Mouse (Mus musculus): ENCODE data around the gene Hist1h4i. TPM values are rescaled to one million over a fixed set of nuclear protein-coding genes. Genes with fewer than 3 reads are reported as not detected.

The Hist1h4i gene
- polyA plus RNA-seq, 1 experiment from 2014 or later = 18.0 TPM

GRCm38 (mm10) chr13:22019934-22020835 is 21.0 kb downstream of the Hist1h4i start:
- Histone ChIP-seq H3K36me3 (ENCODE audit: control insufficient read depth, insufficient read depth, low read length) (no peaks in the 10 kb centered on the region), H3K27ac (ENCODE audit: low read depth, low read length) (no peak overlapping the region), H3K9ac (ENCODE audit: low read length) (peak overlapping the region; percentile 45; the same call in 1 of the 2 replicates), H3K27me3 (replicated peaks; ENCODE audit: control insufficient read depth, insufficient read depth, low read length) (peaks cover 28% of the 10 kb centered on the region), H3K4me1 (ENCODE audit: control insufficient read depth, insufficient read depth, low read length) (peaks cover 8% of the 10 kb centered on the region; the same call in 1 of the 2 replicates), H3K9me3 (replicated peaks; ENCODE audit: control insufficient read depth, low read length) (0 out of 2 replicates have a peak, but pooled peaks cover 2% of the 10 kb centered on the region), H3K4me3 (ENCODE audit: low read depth, low read length) (peak overlapping the region; percentile 33), H3K4me2 (ENCODE audit: low read length) (peak overlapping the region; percentile 65)
- no peak for DNase-seq (ENCODE audit: low spot score)
- under 1% methylated on average over 44 of the region's 44 CpGs for WGBS
- no peak for ATAC-seq

GRCm38 (mm10) chr13:22015479-22016450 is 25.4 kb downstream of the Hist1h4i start:
- H3K9ac ChIP-seq (ENCODE audit: low read length) = no peak overlapping the region
- H3K27me3 ChIP-seq (replicated peaks; ENCODE audit: control insufficient read depth, insufficient read depth, low read length) = peaks cover 57% of the 10 kb centered on the region
- H3K9me3 ChIP-seq (replicated peaks; ENCODE audit: control insufficient read depth, low read length) = 0 out of 2 replicates have a peak, but pooled peaks cover 3% of the 10 kb centered on the region
- H3K27ac ChIP-seq (ENCODE audit: low read depth, low read length) = no peak overlapping the region
- 14% methylated on average over 27 of the region's 27 CpGs for WGBS
- H3K4me1 ChIP-seq (ENCODE audit: control insufficient read depth, insufficient read depth, low read length) = peaks cover 8% of the 10 kb centered on the region; the same call in 1 of the 2 replicates
- H3K4me2 ChIP-seq (ENCODE audit: low read length) = 0 out of 2 replicates have a peak overlapping the region, but pooled peaks have one; percentile 2
- peak; percentile 82 for DNase-seq (ENCODE audit: low spot score)
- ATAC-seq = peak; percentile 78
- no peaks in the 10 kb centered on the region for H3K36me3 ChIP-seq (ENCODE audit: control insufficient read depth, insufficient read depth, low read length)
- H3K4me3 ChIP-seq (ENCODE audit: low read depth, low read length) = 0 out of 2 replicates have a peak overlapping the region, but pooled peaks have one; percentile 5

GRCm38 (mm10) chr13:22014411-22014845 is 26.7 kb downstream of the Hist1h4i start:
- no peaks in the 10 kb centered on the region for H3K36me3 ChIP-seq (ENCODE audit: control insufficient read depth, insufficient read depth, low read length)
- WGBS = 16% methylated on average over 17 of the region's 17 CpGs
- H3K27me3 ChIP-seq (replicated peaks; ENCODE audit: control insufficient read depth, insufficient read depth, low read length) = peaks cover 69% of the 10 kb centered on the region
- peak overlapping the region; percentile 5; the same call in 1 of the 2 replicates for H3K4me3 ChIP-seq (ENCODE audit: low read depth, low read length)
- DNase-seq (ENCODE audit: low spot score) = no peak
- H3K4me1 ChIP-seq (ENCODE audit: control insufficient read depth, insufficient read depth, low read length) = no peaks in the 10 kb centered on the region
- no peak overlapping the region for H3K9ac ChIP-seq (ENCODE audit: low read length)
- 0 out of 2 replicates have a peak, but pooled peaks cover 3% of the 10 kb centered on the region for H3K9me3 ChIP-seq (replicated peaks; ENCODE audit: control insufficient read depth, low read length)
- H3K27ac ChIP-seq (ENCODE audit: low read depth, low read length) = no peak overlapping the region
- ATAC-seq = no peak
- H3K4me2 ChIP-seq (ENCODE audit: low read length) = peak overlapping the region; percentile 28; the same call in 1 of the 2 replicates

- H3K27ac ChIP-seq (ENCODE audit: low read depth, low read length) = no peak overlapping the region
- no peaks in the 10 kb centered on the region for H3K36me3 ChIP-seq (ENCODE audit: control insufficient read depth, insufficient read depth, low read length)
- WGBS = 19% methylated on average over 13 of the region's 13 CpGs
- DNase-seq (ENCODE audit: low spot score) = no peak
- 0 out of 2 replicates have a peak, but pooled peaks cover 3% of the 10 kb centered on the region for H3K9me3 ChIP-seq (replicated peaks; ENCODE audit: control insufficient read depth, low read length)
- no peak for ATAC-seq
- no peak overlapping the region; the same call in 1 of the 2 replicates for H3K4me2 ChIP-seq (ENCODE audit: low read length)
- peaks cover 69% of the 10 kb centered on the region for H3K27me3 ChIP-seq (replicated peaks; ENCODE audit: control insufficient read depth, insufficient read depth, low read length)
- no peak overlapping the region for H3K9ac ChIP-seq (ENCODE audit: low read length)
- H3K4me1 ChIP-seq (ENCODE audit: control insufficient read depth, insufficient read depth, low read length) = no peaks in the 10 kb centered on the region
- no peak overlapping the region for H3K4me3 ChIP-seq (ENCODE audit: low read depth, low read length)
Observed at GRCm38 (mm10) chr13:22013716-22014115, 27.4 kb downstream of the Hist1h4i start.

- ATAC-seq (no peak), DNase-seq (ENCODE audit: low spot score) (no peak)
- 39% methylated on average over 7 of the region's 7 CpGs for WGBS
- Histone ChIP-seq H3K4me1 (ENCODE audit: control insufficient read depth, insufficient read depth, low read length) (peaks cover 8% of the 10 kb centered on the region), H3K9me3 (replicated peaks; ENCODE audit: control insufficient read depth, low read length) (no peaks in the 10 kb centered on the region), H3K27ac (ENCODE audit: low read depth, low read length) (no peak within 1 kb of the TSS), H3K4me3 (ENCODE audit: low read depth, low read length) (no peak within 1 kb of the TSS), H3K4me2 (ENCODE audit: low read length) (no peak within 1 kb of the TSS), H3K36me3 (ENCODE audit: control insufficient read depth, insufficient read depth, low read length) (no peaks in the 10 kb centered on the region), H3K27me3 (replicated peaks; ENCODE audit: control insufficient read depth, insufficient read depth, low read length) (peaks cover 80% of the 10 kb centered on the region), H3K9ac (ENCODE audit: low read length) (no peak within 1 kb of the TSS)
Observed at GRCm38 (mm10) chr13:22009642-22010041, 31.5 kb downstream of the Hist1h4i start, which contains the start of gene Prss16. Gene Prss16, minus strand, starts transcription at chr13:22009742.

GRCm38 (mm10) chr13:22008707-22009106 is 32.5 kb downstream of the Hist1h4i start:
- H3K4me3 ChIP-seq (ENCODE audit: low read depth, low read length) = no peak overlapping the region
- 80% methylated on average over 3 of the region's 3 CpGs for WGBS

GRCm38 (mm10) chr13:22007872-22008271 is 33.3 kb downstream of the Hist1h4i start:
- Histone ChIP-seq H3K27ac (ENCODE audit: low read depth, low read length) (no peak overlapping the region), H3K4me3 (ENCODE audit: low read depth, low read length) (no peak overlapping the region), H3K4me1 (ENCODE audit: control insufficient read depth, insufficient read depth, low read length) (peaks cover 8% of the 10 kb centered on the region), H3K36me3 (ENCODE audit: control insufficient read depth, insufficient read depth, low read length) (no peaks in the 10 kb centered on the region), H3K9ac (ENCODE audit: low read length) (no peak overlapping the region), H3K4me2 (ENCODE audit: low read length) (no peak overlapping the region), H3K9me3 (replicated peaks; ENCODE audit: control insufficient read depth, low read length) (no peaks in the 10 kb centered on the region), H3K27me3 (replicated peaks; ENCODE audit: control insufficient read depth, insufficient read depth, low read length) (peaks cover 90% of the 10 kb centered on the region)
- ATAC-seq = no peak
- DNase-seq (ENCODE audit: low spot score) = no peak
- 61% methylated on average over 7 of the region's 7 CpGs for WGBS

More at GRCm38 (mm10) chr13:22008707-22009106, 32.5 kb downstream of the Hist1h4i start:
- Histone ChIP-seq H3K27me3 (replicated peaks; ENCODE audit: control insufficient read depth, insufficient read depth, low read length) (peaks cover 85% of the 10 kb centered on the region), H3K9me3 (replicated peaks; ENCODE audit: control insufficient read depth, low read length) (no peaks in the 10 kb centered on the region), H3K27ac (ENCODE audit: low read depth, low read length) (no peak overlapping the region), H3K4me2 (ENCODE audit: low read length) (no peak overlapping the region), H3K36me3 (ENCODE audit: control insufficient read depth, insufficient read depth, low read length) (no peaks in the 10 kb centered on the region), H3K9ac (ENCODE audit: low read length) (no peak overlapping the region), H3K4me1 (ENCODE audit: control insufficient read depth, insufficient read depth, low read length) (peaks cover 8% of the 10 kb centered on the region)
- no peak for DNase-seq (ENCODE audit: low spot score)
- no peak for ATAC-seq

- 3% methylated on average over 18 of the region's 18 CpGs for whole genome bisulfite sequencing
- H3K4me1 ChIP-seq (ENCODE audit: control insufficient read depth, insufficient read depth, low read length) = peaks cover 8% of the 10 kb centered on the region
- DNase-seq (ENCODE audit: low spot score) (no peak), ATAC-seq (no peak)
- no peak overlapping the region for H3K9ac ChIP-seq (ENCODE audit: low read length)
- H3K9me3 ChIP-seq (replicated peaks; ENCODE audit: control insufficient read depth, low read length) = no peaks in the 10 kb centered on the region
- peak overlapping the region; percentile 90 for H3K4me2 ChIP-seq (ENCODE audit: low read length)
- no peaks in the 10 kb centered on the region for H3K36me3 ChIP-seq (ENCODE audit: control insufficient read depth, insufficient read depth, low read length)
- H3K27ac ChIP-seq (ENCODE audit: low read depth, low read length) = no peak overlapping the region
- peak overlapping the region; percentile 49 for H3K4me3 ChIP-seq (ENCODE audit: low read depth, low read length)
- H3K27me3 ChIP-seq (replicated peaks; ENCODE audit: control insufficient read depth, insufficient read depth, low read length) = peaks cover 90% of the 10 kb centered on the region
Observed at GRCm38 (mm10) chr13:22007121-22007510, 34.0 kb downstream of the Hist1h4i start.

All from forebrain, embryonic 14.5 days (tissue).